Mouse (Mus musculus) embryonic facial prominence, embryonic 15.5 days (tissue): ENCODE results near the gene Poc1b. TPM values are rescaled to one million over a fixed set of nuclear protein-coding genes. Genes with fewer than 3 reads are reported as not detected.
A peak's percentile ranks its signal among the peaks of the same experiment; 100 is the strongest.

Experiments used
- ATAC-seq: fragments of 200-750 bp; cut with Nextera tagmentation; 2 replicates; pipeline ENCODE4 v1.8.0; 2017; ENCODE audit warnings: low read depth, moderate TSS enrichment; ENCODE audit not compliant: insufficient number of reproducible peaks, low FRiP score, low TSS enrichment
- H3K27ac ChIP-seq: fragments of 300-500 bp; sonication (generic); replicated peaks from 2 replicates; pipeline ENCODE4 v1.5.1; 2015; ENCODE audit warnings: mild to moderate bottlenecking, inconsistent platforms
- H3K27me3 ChIP-seq: fragments of 300-500 bp; sonication (generic); 2 replicates; pipeline ENCODE4 v1.6.1; 2015; ENCODE audit warnings: inconsistent platforms
- H3K36me3 ChIP-seq: fragments of 300-500 bp; sonication (generic); 2 replicates; pipeline ENCODE4 v1.6.1; 2015; ENCODE audit warnings: mild to moderate bottlenecking, inconsistent platforms
- H3K4me1 ChIP-seq: fragments of 300-500 bp; sonication (generic); 2 replicates; pipeline ENCODE4 v1.6.1; 2015; ENCODE audit warnings: inconsistent platforms
- H3K4me2 ChIP-seq: fragments of 300-500 bp; sonication (generic); replicated peaks from 2 replicates; pipeline ENCODE4 v1.6.1; 2015; ENCODE audit warnings: mild to moderate bottlenecking, inconsistent platforms
- H3K4me3 ChIP-seq: fragments of 300-500 bp; sonication (generic); replicated peaks from 2 replicates; pipeline ENCODE4 v1.5.1; 2015; ENCODE audit warnings: mild to moderate bottlenecking, inconsistent platforms
- H3K9ac ChIP-seq: fragments of 300-500 bp; sonication (generic); 2 replicates; pipeline ENCODE4 v1.6.1; 2015; ENCODE audit warnings: inconsistent platforms
- H3K9me3 ChIP-seq: fragments of 300-500 bp; sonication (generic); replicated peaks from 2 replicates; pipeline ENCODE4 v1.6.1; 2016; ENCODE audit warnings: inconsistent platforms
- WGBS: fragments of 180-500 bp; shearing (Covaris S2); methylation state at CpG from one replicate; pipeline ENCODE4 v1.1.7; 2015; 5-methylcytosine and 5-hydroxymethylcytosine counted together
- polyA plus RNA-seq: library from polyadenylated mRNA; unstranded; fragments of >200 nt; fragmentation: Nextera tagmentation; extraction: Ambion mirVana; gene quantifications from 2 replicates; pipeline ENCODE4 v1.2.1, GENCODE M21; 2015

Gene Poc1b
- polyA plus RNA-seq, 1 experiment from 2014 or later: 20.5 TPM

DNA sequence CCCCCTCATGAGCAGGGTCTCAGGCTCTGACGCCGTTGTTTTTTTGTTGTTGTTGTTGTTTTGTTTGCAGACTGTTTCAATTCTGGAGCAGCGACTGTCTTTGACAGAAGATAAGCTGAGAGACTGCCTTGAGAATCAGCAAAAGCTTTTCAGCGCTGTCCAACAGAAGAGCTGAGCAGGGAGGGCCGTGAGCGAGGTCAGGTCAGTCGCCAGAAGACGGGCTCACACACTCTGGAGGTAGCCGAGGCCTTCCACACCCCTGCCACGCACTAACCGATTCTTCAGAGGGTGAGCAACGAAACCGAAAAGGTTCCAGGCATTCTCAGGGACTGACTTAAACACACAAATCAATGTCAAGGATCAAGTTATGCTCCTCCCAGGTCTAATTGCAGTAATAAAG is 89.7 kb downstream of the Poc1b start:
- no peaks in the 10 kb centered on the region for H3K9me3 ChIP-seq
- H3K4me2 ChIP-seq: no peak overlapping the region
- WGBS: 56% methylated on average over 13 of the region's 13 CpGs

DNA sequence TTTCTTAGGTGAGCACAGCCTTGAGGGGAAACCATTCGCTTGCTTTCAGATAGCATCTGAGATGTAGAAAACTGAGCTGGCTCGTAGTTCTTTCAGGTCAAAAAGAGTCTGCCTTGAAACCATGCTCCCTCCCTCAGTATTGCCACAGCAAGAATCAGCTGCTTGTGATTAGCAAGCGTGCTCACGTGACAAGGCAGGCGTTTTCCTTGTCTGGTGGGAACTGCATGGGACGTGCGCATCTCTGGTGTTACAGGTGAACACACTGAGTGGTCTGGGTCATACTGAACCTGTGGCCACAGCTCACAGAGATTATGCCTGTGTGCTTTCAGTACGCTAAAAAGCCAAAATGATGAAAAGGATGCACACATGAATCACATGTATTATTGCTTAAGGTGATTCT is 90.3 kb downstream of the Poc1b start:
- Histone ChIP-seq H3K27ac (no peak overlapping the region), H3K9ac (no peak overlapping the region), H3K9me3 (no peaks in the 10 kb centered on the region), H3K4me1 (peaks cover 6% of the 10 kb centered on the region), H3K27me3 (no peaks in the 10 kb centered on the region), H3K4me2 (no peak overlapping the region), H3K4me3 (no peak overlapping the region), H3K36me3 (no peaks in the 10 kb centered on the region)
- WGBS: 20% methylated on average over 8 of the region's 8 CpGs
- ATAC-seq: no peak

More for the DNA sequence above, 89.7 kb downstream of the Poc1b start:
- Histone ChIP-seq H3K4me1 (peaks cover 6% of the 10 kb centered on the region; the same call in 1 of the 2 replicates), H3K27me3 (no peaks in the 10 kb centered on the region), H3K36me3 (no peaks in the 10 kb centered on the region), H3K27ac (no peak overlapping the region), H3K4me3 (no peak overlapping the region), H3K9ac (no peak overlapping the region)
- no peak for ATAC-seq

DNA sequence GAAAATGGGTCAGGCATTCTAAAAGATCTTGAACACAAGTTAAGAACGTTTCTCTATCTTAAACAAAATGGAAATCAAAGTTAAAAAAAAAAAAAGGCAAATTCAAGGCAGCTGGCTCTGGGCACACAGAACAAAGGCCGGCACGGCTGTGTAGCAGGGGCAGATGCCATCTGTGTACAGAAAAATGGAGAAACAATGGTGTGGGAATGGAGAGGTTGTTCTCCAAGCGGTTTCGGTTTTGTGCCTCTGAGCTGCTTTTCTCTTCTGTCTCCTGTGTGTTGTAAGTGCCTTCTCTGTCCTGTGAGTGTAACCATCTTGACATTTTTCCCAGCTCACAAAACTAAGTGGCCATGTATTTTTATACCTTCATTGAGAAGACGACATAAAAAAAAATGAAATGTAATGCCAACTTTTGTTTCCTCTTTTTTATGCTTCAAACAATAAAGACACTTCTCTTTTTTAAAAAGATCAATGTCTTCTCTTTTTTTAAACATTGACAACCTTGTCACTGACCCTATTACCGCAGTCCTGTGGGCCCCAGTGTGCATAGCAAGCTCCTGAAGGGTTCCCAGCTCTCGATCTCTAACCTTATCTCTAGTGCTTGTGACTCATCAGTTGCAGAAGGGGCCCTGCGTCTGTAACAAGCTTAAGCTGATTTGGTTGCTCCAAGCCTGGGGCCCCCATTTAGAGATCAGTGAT is 90.9 kb downstream of the Poc1b start:
- WGBS: 62% methylated on average over 9 of the region's 9 CpGs
- no peaks in the 10 kb centered on the region for H3K27me3 ChIP-seq
- no peak overlapping the region for H3K9ac ChIP-seq
- no peak for ATAC-seq
- H3K4me2 ChIP-seq: no peak overlapping the region
- no peak overlapping the region for H3K27ac ChIP-seq
- no peaks in the 10 kb centered on the region for H3K36me3 ChIP-seq
- peaks cover 6% of the 10 kb centered on the region for H3K4me1 ChIP-seq
- no peaks in the 10 kb centered on the region for H3K9me3 ChIP-seq
- no peak overlapping the region for H3K4me3 ChIP-seq

DNA sequence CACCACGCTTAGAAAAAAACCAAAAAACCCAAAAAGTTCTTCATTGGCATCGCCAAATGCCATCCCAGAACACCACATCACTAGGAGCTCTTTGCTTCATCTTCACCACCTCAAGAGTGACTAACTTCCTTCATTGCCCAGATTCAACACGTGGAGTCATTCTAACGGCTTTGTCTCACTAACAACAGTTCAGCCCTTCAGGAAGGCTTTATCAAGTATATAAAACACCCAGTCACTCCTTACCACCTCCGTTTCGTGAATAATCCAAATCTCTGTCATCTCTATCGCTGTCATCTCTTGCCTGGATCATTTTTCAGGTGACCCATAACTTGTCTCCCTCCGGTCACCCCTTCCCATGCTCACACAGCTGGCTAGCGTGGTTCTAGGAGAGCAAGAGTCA is 92.1 kb downstream of the Poc1b start:
- Histone ChIP-seq H3K9ac (no peak overlapping the region), H3K27me3 (no peaks in the 10 kb centered on the region), H3K27ac (no peak overlapping the region), H3K4me3 (no peak overlapping the region), H3K4me2 (no peak overlapping the region), H3K9me3 (no peaks in the 10 kb centered on the region), H3K36me3 (no peaks in the 10 kb centered on the region), H3K4me1 (peaks cover 6% of the 10 kb centered on the region)
- no peak for ATAC-seq
- 91% methylated on average over 9 of the region's 9 CpGs for WGBS

DNA sequence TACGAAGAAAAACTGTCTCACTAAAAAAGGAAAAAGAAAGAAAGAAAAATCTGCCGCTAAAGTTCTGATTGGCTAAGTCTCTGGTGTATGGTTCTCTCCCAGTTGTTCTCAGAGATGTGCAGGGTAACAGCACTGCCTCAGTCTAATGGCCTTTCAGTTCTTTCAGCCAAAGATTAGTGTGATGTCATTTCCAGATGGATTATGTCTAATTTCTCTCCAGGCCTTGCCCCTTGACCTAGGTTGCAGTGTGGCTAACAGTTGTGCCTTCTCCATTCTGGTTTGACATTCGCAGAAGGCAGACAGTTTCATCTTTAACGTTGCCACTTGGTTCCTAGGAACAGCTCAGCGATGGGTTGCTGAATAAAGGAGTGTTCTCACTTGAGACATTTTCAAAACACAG is 94.1 kb downstream of the Poc1b start:
- no peak overlapping the region for H3K9ac ChIP-seq
- no peak overlapping the region for H3K4me2 ChIP-seq
- peaks cover 6% of the 10 kb centered on the region for H3K4me1 ChIP-seq
- H3K4me3 ChIP-seq: no peak overlapping the region
- WGBS: 63% methylated on average over 5 of the region's 5 CpGs
- no peaks in the 10 kb centered on the region for H3K9me3 ChIP-seq
- H3K27ac ChIP-seq: no peak overlapping the region
- no peaks in the 10 kb centered on the region for H3K36me3 ChIP-seq
- ATAC-seq: no peak
- H3K27me3 ChIP-seq: no peaks in the 10 kb centered on the region

DNA sequence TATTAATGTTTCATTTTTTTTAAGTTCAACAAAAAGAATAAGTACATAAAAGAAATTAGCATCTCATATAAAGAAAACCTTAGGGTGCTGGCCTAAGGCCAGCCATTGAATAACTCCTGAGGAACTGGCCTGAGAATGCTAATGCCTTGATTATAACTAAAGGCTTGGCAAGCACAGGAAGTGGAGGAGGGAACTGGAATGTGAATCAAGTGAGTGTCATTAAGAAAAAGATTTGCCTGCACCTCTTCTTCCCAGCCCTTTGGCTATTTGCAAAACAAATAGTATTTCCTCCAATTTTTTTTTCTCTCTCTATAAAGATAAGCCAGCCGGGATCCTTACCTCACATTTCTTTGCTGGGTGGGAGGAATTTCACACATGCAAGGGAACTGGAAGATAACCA is 95.0 kb downstream of the Poc1b start:
- no peak overlapping the region for H3K4me2 ChIP-seq
- no peak for ATAC-seq
- H3K4me1 ChIP-seq: peaks cover 5% of the 10 kb centered on the region
- 14% methylated on average over 1 of the region's 1 CpGs for WGBS
- no peak overlapping the region for H3K27ac ChIP-seq
- no peaks in the 10 kb centered on the region for H3K9me3 ChIP-seq
- H3K4me3 ChIP-seq: no peak overlapping the region
- H3K27me3 ChIP-seq: no peaks in the 10 kb centered on the region
- no peak overlapping the region for H3K9ac ChIP-seq
- no peaks in the 10 kb centered on the region for H3K36me3 ChIP-seq

DNA sequence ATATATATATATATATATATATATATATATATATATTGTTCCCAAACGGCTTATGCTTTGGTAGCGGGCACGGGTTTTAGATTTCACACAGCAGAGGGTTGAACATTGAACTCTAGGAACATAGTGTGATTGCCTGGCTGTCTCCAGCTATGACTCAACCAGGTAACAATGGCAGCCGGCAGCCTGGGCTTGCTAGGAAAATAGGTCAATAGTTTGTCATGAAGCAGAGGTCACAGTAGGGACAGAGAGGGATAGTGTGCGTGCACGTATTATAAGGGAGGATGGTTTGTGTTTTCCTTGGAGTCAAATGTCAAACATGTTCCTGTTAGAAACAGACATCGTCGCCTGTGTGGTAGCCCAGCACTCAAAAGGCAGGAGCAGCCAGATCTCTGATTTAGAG is 95.5 kb downstream of the Poc1b start:
- Histone ChIP-seq H3K27ac (no peak overlapping the region), H3K9me3 (no peaks in the 10 kb centered on the region), H3K4me1 (no peaks in the 10 kb centered on the region; the same call in 1 of the 2 replicates), H3K4me3 (no peak overlapping the region), H3K36me3 (no peaks in the 10 kb centered on the region), H3K9ac (no peak overlapping the region), H3K27me3 (no peaks in the 10 kb centered on the region), H3K4me2 (no peak overlapping the region)
- WGBS: 30% methylated on average over 8 of the region's 8 CpGs
- no peak for ATAC-seq

DNA sequence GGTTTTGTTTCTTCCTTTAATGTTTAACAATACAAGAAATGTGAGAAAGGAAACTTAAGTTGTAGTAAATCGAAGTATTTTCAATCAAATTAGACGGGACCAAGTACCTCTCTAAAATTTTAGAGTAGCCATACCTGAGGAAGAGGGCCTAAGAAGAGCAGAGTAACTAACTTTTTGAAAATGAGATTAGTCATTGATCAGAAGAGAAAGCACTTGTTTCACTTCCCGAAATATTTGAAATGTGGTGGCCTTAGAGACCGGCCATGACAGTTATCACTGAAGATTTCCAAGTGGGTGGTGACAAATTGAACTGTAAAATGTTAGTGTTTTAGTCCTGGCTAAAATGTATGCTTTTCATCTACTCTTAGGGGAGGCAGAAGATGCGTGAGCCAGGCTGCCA is 96.3 kb downstream of the Poc1b start:
- H3K27ac ChIP-seq: peak overlapping the region; percentile 67; the same call in 1 of the 2 replicates
- no peaks in the 10 kb centered on the region for H3K36me3 ChIP-seq
- no peak overlapping the region for H3K9ac ChIP-seq
- no peaks in the 10 kb centered on the region; the same call in 1 of the 2 replicates for H3K4me1 ChIP-seq
- WGBS: 45% methylated on average over 5 of the region's 5 CpGs
- no peaks in the 10 kb centered on the region for H3K9me3 ChIP-seq
- H3K4me2 ChIP-seq: peak overlapping the region; percentile 62
- H3K4me3 ChIP-seq: peak overlapping the region; percentile 38
- no peak for ATAC-seq
- H3K27me3 ChIP-seq: no peaks in the 10 kb centered on the region

DNA sequence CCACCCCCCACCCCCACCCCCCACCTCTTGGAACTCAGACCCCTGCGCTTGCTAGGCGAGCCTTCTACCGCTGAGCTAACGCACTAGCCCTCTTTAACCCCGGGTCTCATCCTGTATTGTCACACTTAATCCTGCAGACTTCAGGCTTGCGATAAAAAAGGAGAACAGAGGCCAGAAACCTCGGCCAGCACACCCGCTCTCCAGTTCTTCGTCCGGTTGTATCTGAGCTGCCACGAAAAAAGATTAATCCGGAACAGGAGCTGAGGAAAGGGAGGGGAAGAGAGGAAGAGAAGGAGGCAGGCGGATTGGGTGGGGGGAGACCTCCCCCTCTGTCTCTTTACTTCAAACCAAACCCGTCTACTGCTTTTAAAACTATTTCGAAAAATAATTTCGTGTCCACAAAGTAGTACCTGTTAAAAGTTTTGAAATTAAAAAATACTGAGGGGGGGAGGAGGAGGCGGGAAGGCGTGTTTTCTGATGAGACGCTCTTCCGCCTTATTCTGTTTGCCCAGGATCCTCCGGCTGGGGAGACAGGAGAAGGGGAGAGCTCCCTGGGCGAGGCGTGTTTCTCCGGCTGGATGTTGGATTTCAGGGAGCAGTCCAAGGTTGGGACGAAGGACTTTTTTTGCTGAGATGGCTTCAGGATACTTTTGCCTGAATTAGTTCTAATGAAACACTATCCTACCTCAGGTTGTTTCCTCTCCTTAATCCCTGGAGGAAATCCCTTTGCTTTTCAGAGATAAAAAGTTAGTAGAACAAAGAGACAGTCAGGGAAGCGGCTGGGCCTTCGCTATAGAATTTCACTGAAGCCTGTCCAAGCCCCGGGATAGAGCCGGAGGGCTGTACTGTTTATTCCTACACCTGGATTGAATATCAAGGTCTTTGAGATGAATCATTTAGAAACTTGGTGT is 97.0 kb downstream of the Poc1b start:
- under 1% methylated on average over 29 of the region's 29 CpGs for WGBS
- no peaks in the 10 kb centered on the region for H3K27me3 ChIP-seq

DNA sequence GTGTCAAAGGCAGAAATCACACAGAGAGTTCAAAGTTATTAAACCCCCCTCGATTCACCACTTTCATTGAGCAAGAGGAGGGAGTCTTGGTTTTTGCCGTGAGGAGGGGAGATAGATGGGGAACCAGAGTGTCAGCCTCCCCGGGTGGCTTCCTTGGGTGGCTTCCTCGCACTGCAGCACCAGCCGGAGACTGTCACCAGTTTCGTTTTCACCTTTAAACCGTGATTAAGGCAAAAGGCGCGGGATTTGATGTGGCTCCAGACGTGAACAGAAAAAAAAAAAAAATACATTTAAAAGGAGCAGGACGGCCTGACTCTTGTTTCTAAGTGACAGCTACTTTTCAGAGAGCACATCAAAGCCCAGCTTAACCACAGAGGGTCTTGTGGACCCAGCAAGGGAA is 97.7 kb downstream of the Poc1b start:
- ATAC-seq: peak; percentile 2; the same call in 1 of the 2 replicates
- peak overlapping the region; percentile 63 for H3K27ac ChIP-seq
- no peaks in the 10 kb centered on the region for H3K9me3 ChIP-seq
- 0 out of 2 replicates have a peak overlapping the region, but pooled peaks have one; percentile 21 for H3K9ac ChIP-seq
- peak overlapping the region; percentile 62 for H3K4me2 ChIP-seq
- no peaks in the 10 kb centered on the region for H3K27me3 ChIP-seq
- peak overlapping the region; percentile 38 for H3K4me3 ChIP-seq
- 3% methylated on average over 11 of the region's 11 CpGs for WGBS
- no peaks in the 10 kb centered on the region; the same call in 1 of the 2 replicates for H3K4me1 ChIP-seq
- H3K36me3 ChIP-seq: no peaks in the 10 kb centered on the region

More for the DNA sequence above, 97.0 kb downstream of the Poc1b start:
- no peaks in the 10 kb centered on the region for H3K36me3 ChIP-seq
- H3K4me3 ChIP-seq: peak overlapping the region; percentile 38
- H3K9me3 ChIP-seq: no peaks in the 10 kb centered on the region
- H3K4me2 ChIP-seq: peak overlapping the region; percentile 62
- no peaks in the 10 kb centered on the region; the same call in 1 of the 2 replicates for H3K4me1 ChIP-seq
- H3K9ac ChIP-seq: 0 out of 2 replicates have a peak overlapping the region, but pooled peaks have one; percentile 28
- ATAC-seq: peak; percentile 69; the same call in 1 of the 2 replicates
- H3K27ac ChIP-seq: peak overlapping the region; percentile 67

DNA sequence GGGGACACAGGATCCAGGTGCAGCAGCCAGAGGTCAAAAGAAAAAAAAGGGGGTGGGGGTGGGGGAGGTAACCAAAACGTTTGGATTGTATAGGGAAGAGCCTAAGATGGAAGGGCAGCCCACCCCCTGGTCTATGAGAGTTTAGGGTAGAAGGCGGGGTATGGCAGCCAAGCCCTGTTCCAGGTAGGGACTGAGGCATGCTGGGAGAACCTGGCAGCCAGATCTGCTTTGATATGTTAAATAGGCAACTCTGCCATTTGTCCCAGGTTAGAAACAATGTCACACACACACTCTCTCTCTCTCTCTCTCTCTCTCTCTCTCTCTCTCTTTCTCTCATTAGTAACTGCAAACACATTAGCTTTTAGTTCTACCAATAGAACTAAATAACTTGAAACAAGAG is 100.3 kb downstream of the Poc1b start:
- Histone ChIP-seq H3K27me3 (no peaks in the 10 kb centered on the region), H3K4me3 (no peak overlapping the region), H3K36me3 (no peaks in the 10 kb centered on the region), H3K9ac (no peak overlapping the region), H3K27ac (no peak overlapping the region), H3K4me2 (no peak overlapping the region), H3K4me1 (no peaks in the 10 kb centered on the region), H3K9me3 (no peaks in the 10 kb centered on the region)
- no peak for ATAC-seq
- 46% methylated on average over 2 of the region's 2 CpGs for WGBS
